Mouse (Mus musculus) macrophage (primary cell): ENCODE results near the gene Zfp512. TPM values are rescaled to one million over a fixed set of nuclear protein-coding genes. Genes with fewer than 3 reads are reported as not detected.
"Not testable (repeated sequence)": the region's sequence is repeated elsewhere in the genome, so short reads cannot be mapped to it uniquely, and the experiment has no call there.

Experiments
- H3K27ac ChIP-seq: fragments of 350-480 bp; formaldehyde crosslinking; 2 replicates; pipeline ENCODE4 v1.9.0; 2021
- H3K36me3 ChIP-seq: fragments of 350-480 bp; formaldehyde crosslinking; 2 replicates; pipeline ENCODE4 v1.9.0; 2021; ENCODE audit errors: inconsistent target
- H3K4me3 ChIP-seq: fragments of 350-480 bp; formaldehyde crosslinking; 2 replicates; pipeline ENCODE4 v1.9.0; 2021; ENCODE audit errors: inconsistent target
- H3K79me2 ChIP-seq: fragments of 350-480 bp; formaldehyde crosslinking; 2 replicates; pipeline ENCODE4 v1.9.0; 2021; ENCODE audit errors: inconsistent target
- WGBS: methylation state at CpG from one replicate; pipeline ENCODE4 v1.1.7; 2026; ENCODE audit warnings: inconsistent platforms; ENCODE audit not compliant: missing documents; 5-methylcytosine and 5-hydroxymethylcytosine counted together
- polyA plus RNA-seq: library from polyadenylated mRNA; stranded (reverse); fragments of 250-400 nt; gene quantifications from 3 replicates; pipeline ENCODE4 v1.2.4, GENCODE M21; 2018; ENCODE audit warnings: inconsistent platforms
- total RNA-seq, 78 experiments: library from RNA; depleted of rRNA; stranded (reverse); fragments of 250-400 nt; gene quantifications; 1 replicate in 9 of 78; 2 replicates in 24 of 78; 3 replicates in 43 of 78; 4 replicates in 2 of 78; pipeline ENCODE4 v1.2.4; 2018; ENCODE audit warnings: inconsistent platforms in 56 of 78

Gene Zfp512
- total RNA-seq (2018; cell fraction: chromatin; rRNA removed) = 100 to 1,000 TPM in 7 of 26 experiments, 10 to 100 TPM in 19; 22.2 to 122 (median 81.8) TPM
- 10 to 100 TPM in 17 of 26 experiments, 1 to 10 TPM in 9; 3.5 to 16.6 (median 12.1) TPM for total RNA-seq (2018; cell fraction: cytosol; rRNA removed)
- 10 to 100 TPM; 11.0 to 72.1 (median 36.5) TPM for total RNA-seq (2018; cell fraction: nucleus; rRNA removed)
- polyA plus RNA-seq = 13.3 to 17.3 TPM (median 14.0 TPM) in 3 replicates

GRCm38 (mm10) chr5:31451878-31452561, at the start of gene Zfp512:
Gene Zfp512, plus strand, starts transcription at chr5:31452431.
- H3K36me3 ChIP-seq = no peaks in the 10 kb centered on the region
- peak within 1 kb of the TSS; percentile 57 for H3K4me3 ChIP-seq
- peaks cover 44% of the 10 kb centered on the region for H3K79me2 ChIP-seq
- 12% methylated on average over 22 of the region's 23 CpGs for WGBS
- H3K27ac ChIP-seq = peak within 1 kb of the TSS; percentile 62

GRCm38 (mm10) chr5:31434727-31435126, 17.5 kb upstream of the Zfp512 start:
- not testable (repeated sequence) for H3K4me3 ChIP-seq, H3K79me2 ChIP-seq, H3K36me3 ChIP-seq, H3K27ac ChIP-seq
- 94% methylated on average over 9 of the region's 9 CpGs for WGBS

GRCm38 (mm10) chr5:31451336-31451735, 895 bp upstream of the Zfp512 start:
- 10% methylated on average over 2 of the region's 2 CpGs for WGBS
- Histone ChIP-seq H3K27ac (peak overlapping the region; percentile 62), H3K79me2 (peaks cover 37% of the 10 kb centered on the region), H3K36me3 (no peaks in the 10 kb centered on the region), H3K4me3 (no peak overlapping the region)

- H3K27ac ChIP-seq = peak overlapping the region; percentile 62
- no peaks in the 10 kb centered on the region for H3K36me3 ChIP-seq
- H3K79me2 ChIP-seq = peaks cover 49% of the 10 kb centered on the region
- 2% methylated on average over 9 of the region's 11 CpGs for WGBS
- peak overlapping the region; percentile 57 for H3K4me3 ChIP-seq
Measured at GRCm38 (mm10) chr5:31452562-31452878, 289 bp downstream of the Zfp512 start.

GRCm38 (mm10) chr5:31452886-31453410, 717 bp downstream of the Zfp512 start:
- Histone ChIP-seq H3K36me3 (no peaks in the 10 kb centered on the region), H3K79me2 (peaks cover 52% of the 10 kb centered on the region), H3K27ac (peak overlapping the region; percentile 62), H3K4me3 (peak overlapping the region; percentile 57)
- WGBS = 10% methylated on average over 7 of the region's 7 CpGs

- H3K36me3 ChIP-seq = peaks cover 20% of the 10 kb centered on the region
Measured at GRCm38 (mm10) chr5:31467798-31468197, 15.6 kb downstream of the Zfp512 start.

GRCm38 (mm10) chr5:31469711-31470110, 17.5 kb downstream of the Zfp512 start:
- WGBS = 98% methylated on average over 6 of the region's 6 CpGs
- peaks cover 37% of the 10 kb centered on the region for H3K36me3 ChIP-seq
- no peaks in the 10 kb centered on the region for H3K79me2 ChIP-seq
- H3K4me3 ChIP-seq = no peak overlapping the region
- no peak overlapping the region for H3K27ac ChIP-seq

More at GRCm38 (mm10) chr5:31467798-31468197, 15.6 kb downstream of the Zfp512 start:
- Histone ChIP-seq H3K4me3 (no peak overlapping the region), H3K79me2 (no peaks in the 10 kb centered on the region), H3K27ac (peak overlapping the region; percentile 21; the same call in 1 of the 2 replicates)
- 37% methylated on average over 3 of the region's 3 CpGs for WGBS

GRCm38 (mm10) chr5:31470334-31470733, 18.1 kb downstream of the Zfp512 start:
- H3K27ac ChIP-seq = no peak overlapping the region
- H3K79me2 ChIP-seq = no peaks in the 10 kb centered on the region
- no peak overlapping the region for H3K4me3 ChIP-seq
- 71% methylated on average over 7 of the region's 7 CpGs for WGBS
- H3K36me3 ChIP-seq = peaks cover 37% of the 10 kb centered on the region

- Histone ChIP-seq H3K36me3 (peaks cover 55% of the 10 kb centered on the region), H3K27ac (no peak overlapping the region), H3K79me2 (no peaks in the 10 kb centered on the region), H3K4me3 (no peak overlapping the region)
- 94% methylated on average over 4 of the region's 4 CpGs for WGBS
Measured at GRCm38 (mm10) chr5:31480536-31480935, 28.3 kb downstream of the Zfp512 start.

- 89% methylated on average over 3 of the region's 3 CpGs for WGBS
- no peaks in the 10 kb centered on the region for H3K79me2 ChIP-seq
- no peak within 1 kb of the TSS for H3K4me3 ChIP-seq
- H3K27ac ChIP-seq = no peak within 1 kb of the TSS
- H3K36me3 ChIP-seq = peaks cover 9% of the 10 kb centered on the region; the same call in 1 of the 2 replicates
Measured at GRCm38 (mm10) chr5:31485440-31485839, 33.2 kb downstream of the Zfp512 start, which contains the start of gene 4930548H24Rik. Gene 4930548H24Rik, plus strand, starts transcription at chr5:31485740.

- Histone ChIP-seq H3K79me2 (no peaks in the 10 kb centered on the region), H3K4me3 (no peak overlapping the region), H3K36me3 (no peaks in the 10 kb centered on the region), H3K27ac (no peak overlapping the region)
- 64% methylated on average over 3 of the region's 3 CpGs for WGBS
Measured at GRCm38 (mm10) chr5:31487889-31488288, 35.7 kb downstream of the Zfp512 start.

GRCm38 (mm10) chr5:31489116-31489769, 37.0 kb downstream of the Zfp512 start:
- WGBS = 83% methylated on average over 7 of the region's 7 CpGs
- no peaks in the 10 kb centered on the region for H3K79me2 ChIP-seq
- no peak overlapping the region for H3K4me3 ChIP-seq
- H3K27ac ChIP-seq = no peak overlapping the region
- no peaks in the 10 kb centered on the region for H3K36me3 ChIP-seq

GRCm38 (mm10) chr5:31492031-31492430, 39.8 kb downstream of the Zfp512 start:
- no peak overlapping the region for H3K4me3 ChIP-seq
- H3K79me2 ChIP-seq = peaks cover 16% of the 10 kb centered on the region; the same call in 1 of the 2 replicates
- WGBS = 75% methylated on average over 1 of the region's 1 CpGs
- peaks cover 7% of the 10 kb centered on the region; the same call in 1 of the 2 replicates for H3K36me3 ChIP-seq
- no peak overlapping the region for H3K27ac ChIP-seq

GRCm38 (mm10) chr5:31494513-31495297, 42.5 kb downstream of the Zfp512 start, which contains the start of gene Gpn1:
Gene Gpn1, plus strand, starts transcription at chr5:31494741.
- Histone ChIP-seq H3K79me2 (peaks cover 16% of the 10 kb centered on the region; the same call in 1 of the 2 replicates), H3K36me3 (peaks cover 18% of the 10 kb centered on the region), H3K4me3 (peak within 1 kb of the TSS; percentile 94), H3K27ac (peak within 1 kb of the TSS; percentile 24)
- WGBS = under 1% methylated on average over 48 of the region's 49 CpGs
